Mouse (Mus musculus): ENCODE measurements around the gene Tmem53. TPM values are rescaled to one million over a fixed set of nuclear protein-coding genes. Genes with fewer than 3 reads are reported as not detected.

Gene Tmem53
- polyA plus RNA-seq, 1 experiment from 2014 or later = 13.1 TPM

- no peaks in the 10 kb centered on the region for H3K9me3 ChIP-seq (ENCODE audit: control insufficient read depth, low read length)
- peak overlapping the region; percentile 21; the same call in 1 of the 2 replicates for H3K4me2 ChIP-seq (replicated peaks; ENCODE audit: low read depth, low read length)
- ATAC-seq (ENCODE audit: low FRiP score) (peak; percentile 48), DNase-seq (ENCODE audit: low spot score) (no peak)
- H3K9ac ChIP-seq (ENCODE audit: low read depth, low read length) = 0 out of 2 replicates have a peak overlapping the region, but pooled peaks have one; percentile 11
- no peak overlapping the region for H3K4me3 ChIP-seq (ENCODE audit: low read depth, low read length)
- 2% methylated on average over 26 of the region's 26 CpGs for WGBS
- peaks cover 11% of the 10 kb centered on the region; the same call in 1 of the 2 replicates for H3K4me1 ChIP-seq (replicated peaks; ENCODE audit: control insufficient read depth, insufficient read depth, low read length)
- peak overlapping the region; percentile 54 for H3K27ac ChIP-seq (ENCODE audit: low read depth, low read length)
- peaks cover 32% of the 10 kb centered on the region for H3K27me3 ChIP-seq (ENCODE audit: control insufficient read depth, insufficient read depth, low read length)
- no peaks in the 10 kb centered on the region for H3K36me3 ChIP-seq (ENCODE audit: control insufficient read depth, insufficient read depth, low read length)
These were observed 60.8 kb downstream of the Tmem53 start for GRCm38 (mm10) chr4:117312416-117313084.

GRCm38 (mm10) chr4:117313085-117313424, 61.3 kb downstream of the Tmem53 start:
- H3K4me2 ChIP-seq (replicated peaks; ENCODE audit: low read depth, low read length) = 0 out of 2 replicates have a peak overlapping the region, but pooled peaks have one; percentile 21
- peaks cover 34% of the 10 kb centered on the region for H3K27me3 ChIP-seq (ENCODE audit: control insufficient read depth, insufficient read depth, low read length)
- H3K4me3 ChIP-seq (ENCODE audit: low read depth, low read length) = no peak overlapping the region
- no peaks in the 10 kb centered on the region for H3K9me3 ChIP-seq (ENCODE audit: control insufficient read depth, low read length)
- peak; percentile 49 for DNase-seq (ENCODE audit: low spot score)
- H3K36me3 ChIP-seq (ENCODE audit: control insufficient read depth, insufficient read depth, low read length) = no peaks in the 10 kb centered on the region
- WGBS = 0% methylated on average over 4 of the region's 4 CpGs
- no peak overlapping the region for H3K27ac ChIP-seq (ENCODE audit: low read depth, low read length)
- H3K4me1 ChIP-seq (replicated peaks; ENCODE audit: control insufficient read depth, insufficient read depth, low read length) = peaks cover 11% of the 10 kb centered on the region; the same call in 1 of the 2 replicates
- no peak for ATAC-seq (ENCODE audit: low FRiP score)
- H3K9ac ChIP-seq (ENCODE audit: low read depth, low read length) = no peak overlapping the region

- H3K9me3 ChIP-seq (ENCODE audit: control insufficient read depth, low read length) = no peaks in the 10 kb centered on the region
- no peak overlapping the region for H3K27ac ChIP-seq (ENCODE audit: low read depth, low read length)
- H3K36me3 ChIP-seq (ENCODE audit: control insufficient read depth, insufficient read depth, low read length) = no peaks in the 10 kb centered on the region
- H3K4me2 ChIP-seq (replicated peaks; ENCODE audit: low read depth, low read length) = no peak overlapping the region
- H3K4me1 ChIP-seq (replicated peaks; ENCODE audit: control insufficient read depth, insufficient read depth, low read length) = peaks cover 11% of the 10 kb centered on the region; the same call in 1 of the 2 replicates
- DNase-seq (ENCODE audit: low spot score) (no peak), ATAC-seq (ENCODE audit: low FRiP score) (no peak)
- peaks cover 41% of the 10 kb centered on the region for H3K27me3 ChIP-seq (ENCODE audit: control insufficient read depth, insufficient read depth, low read length)
- 64% methylated on average over 16 of the region's 16 CpGs for WGBS
- H3K9ac ChIP-seq (ENCODE audit: low read depth, low read length) = no peak overlapping the region
- H3K4me3 ChIP-seq (ENCODE audit: low read depth, low read length) = no peak overlapping the region
These were observed 63.2 kb downstream of the Tmem53 start for GRCm38 (mm10) chr4:117314849-117315500.

- WGBS = 49% methylated on average over 6 of the region's 6 CpGs
- 0 out of 2 replicates have a peak, but pooled peaks have one; percentile 13 for ATAC-seq (ENCODE audit: low FRiP score)
- DNase-seq (ENCODE audit: low spot score) = no peak
- no peak overlapping the region for H3K4me2 ChIP-seq (replicated peaks; ENCODE audit: low read depth, low read length)
- H3K9me3 ChIP-seq (ENCODE audit: control insufficient read depth, low read length) = no peaks in the 10 kb centered on the region
- no peak overlapping the region for H3K4me3 ChIP-seq (ENCODE audit: low read depth, low read length)
- H3K27ac ChIP-seq (ENCODE audit: low read depth, low read length) = peak overlapping the region; percentile 76
- peaks cover 42% of the 10 kb centered on the region for H3K27me3 ChIP-seq (ENCODE audit: control insufficient read depth, insufficient read depth, low read length)
- no peak overlapping the region for H3K9ac ChIP-seq (ENCODE audit: low read depth, low read length)
- H3K36me3 ChIP-seq (ENCODE audit: control insufficient read depth, insufficient read depth, low read length) = no peaks in the 10 kb centered on the region
- peaks cover 11% of the 10 kb centered on the region; the same call in 1 of the 2 replicates for H3K4me1 ChIP-seq (replicated peaks; ENCODE audit: control insufficient read depth, insufficient read depth, low read length)
These were observed 65.0 kb downstream of the Tmem53 start for GRCm38 (mm10) chr4:117316800-117317199.

GRCm38 (mm10) chr4:117317701-117318190, 66.0 kb downstream of the Tmem53 start:
- peak; percentile 69 for DNase-seq (ENCODE audit: low spot score)
- H3K4me2 ChIP-seq (replicated peaks; ENCODE audit: low read depth, low read length) = no peak overlapping the region

More at GRCm38 (mm10) chr4:117317701-117318190, 66.0 kb downstream of the Tmem53 start:
- peak; percentile 76 for ATAC-seq (ENCODE audit: low FRiP score)
- peaks cover 5% of the 10 kb centered on the region; the same call in 1 of the 2 replicates for H3K4me1 ChIP-seq (replicated peaks; ENCODE audit: control insufficient read depth, insufficient read depth, low read length)
- 12% methylated on average over 18 of the region's 18 CpGs for WGBS
- peaks cover 39% of the 10 kb centered on the region for H3K27me3 ChIP-seq (ENCODE audit: control insufficient read depth, insufficient read depth, low read length)
- H3K36me3 ChIP-seq (ENCODE audit: control insufficient read depth, insufficient read depth, low read length) = no peaks in the 10 kb centered on the region
- peak overlapping the region; percentile 76 for H3K27ac ChIP-seq (ENCODE audit: low read depth, low read length)
- H3K9me3 ChIP-seq (ENCODE audit: control insufficient read depth, low read length) = no peaks in the 10 kb centered on the region
- H3K9ac ChIP-seq (ENCODE audit: low read depth, low read length) = no peak overlapping the region
- no peak overlapping the region for H3K4me3 ChIP-seq (ENCODE audit: low read depth, low read length)

Other genes starting within 250 kb of the Tmem53 start
- gene Eif2b3, start 232.5 kb upstream of the Tmem53 start, polyA plus RNA-seq (2014; fragmentation: Nextera tagmentation; extraction: Ambion mirVana) = 51.9 and 53.0 TPM in 2 replicates
- gene Ptch2, start 155.9 kb upstream of the Tmem53 start, polyA plus RNA-seq (2014; fragmentation: Nextera tagmentation; extraction: Ambion mirVana) = 1.4 and 1.9 TPM in 2 replicates
- gene Btbd19, start 126.2 kb upstream of the Tmem53 start, polyA plus RNA-seq (2014; fragmentation: Nextera tagmentation; extraction: Ambion mirVana) = 3.6 and 3.8 TPM in 2 replicates
- 0.60 TPM in 1 of 2 replicates, not detected in the other for gene Tctex1d4, start 125.2 kb upstream of the Tmem53 start, polyA plus RNA-seq (2014; fragmentation: Nextera tagmentation; extraction: Ambion mirVana)
- gene Plk3, start 118.0 kb upstream of the Tmem53 start, polyA plus RNA-seq (2014; fragmentation: Nextera tagmentation; extraction: Ambion mirVana) = 31.3 and 37.1 TPM in 2 replicates
- 779 and 892 TPM in 2 replicates for gene Rps8, start 95.7 kb upstream of the Tmem53 start, polyA plus RNA-seq (2014; fragmentation: Nextera tagmentation; extraction: Ambion mirVana)
- gene Kif2c, start 69.3 kb upstream of the Tmem53 start, polyA plus RNA-seq (2014; fragmentation: Nextera tagmentation; extraction: Ambion mirVana) = 77.5 and 86.2 TPM in 2 replicates
- gene Armh1, start 174 bp downstream of the Tmem53 start, polyA plus RNA-seq (2014; fragmentation: Nextera tagmentation; extraction: Ambion mirVana) = 0.53 TPM in 1 of 2 replicates, not detected in the other
- gene Rnf220, start 245.1 kb downstream of the Tmem53 start, polyA plus RNA-seq (2014; fragmentation: Nextera tagmentation; extraction: Ambion mirVana) = 54.1 and 55.5 TPM in 2 replicates